Mouse (Mus musculus): ENCODE results near the gene Extl1.
"Not testable (repeated sequence)": the region's sequence is repeated elsewhere in the genome, so short reads cannot be mapped to it uniquely, and the experiment has no call there.

Gene Extl1

GRCm38 (mm10) chr4:134351329-134352260, 32.1 kb downstream of the Extl1 start:
- no peak for DNase-seq (ENCODE audit: low spot score in 2 of 2)

DNA sequence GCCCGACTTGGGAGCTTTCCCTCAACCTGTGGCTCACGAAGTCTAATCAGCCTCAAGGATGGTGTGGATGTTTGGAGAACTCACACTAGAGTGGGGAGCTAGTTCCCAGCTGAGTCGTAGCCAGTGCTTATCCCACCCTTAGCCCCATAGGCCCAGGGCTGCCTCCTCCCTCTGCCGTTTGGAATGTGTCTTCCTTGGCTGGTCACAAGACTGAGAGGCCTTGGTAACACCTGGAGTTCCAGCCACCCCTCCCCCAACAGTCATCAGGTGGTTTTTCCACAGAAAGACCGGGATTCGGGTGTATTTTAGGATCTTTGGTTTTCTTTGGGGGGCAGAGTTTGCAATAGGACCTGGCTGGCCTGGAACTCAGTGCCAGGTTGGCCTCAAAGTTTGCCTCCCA, 33.0 kb downstream of the Extl1 start:
- DNase-seq (ENCODE audit: low spot score in 2 of 2): no peak

DNA sequence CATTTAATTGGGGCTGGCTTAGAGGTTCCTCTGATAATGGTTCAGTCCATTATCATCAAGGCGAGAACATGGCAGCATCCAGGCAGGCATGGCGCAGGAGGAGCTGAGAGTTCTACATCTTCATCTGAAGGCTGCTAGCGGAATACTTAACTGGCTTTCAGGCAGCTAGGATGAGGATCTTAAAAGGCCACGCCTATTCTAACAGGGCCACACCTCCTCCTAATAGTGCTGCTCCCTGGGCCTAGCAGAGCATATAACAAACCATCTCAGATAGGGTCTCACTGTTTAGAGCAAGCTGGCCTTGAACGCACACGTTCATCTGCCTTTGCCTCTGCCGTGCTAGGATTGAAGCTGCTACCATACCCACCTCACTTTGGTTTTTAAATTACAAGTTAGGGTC, 33.8 kb downstream of the Extl1 start:
- DNase-seq (ENCODE audit: low spot score in 2 of 2): no peak

- DNase-seq (ENCODE audit: low spot score in 2 of 2): no peak
These were observed 35.1 kb downstream of the Extl1 start for GRCm38 (mm10) chr4:134348545-134348944.

DNA sequence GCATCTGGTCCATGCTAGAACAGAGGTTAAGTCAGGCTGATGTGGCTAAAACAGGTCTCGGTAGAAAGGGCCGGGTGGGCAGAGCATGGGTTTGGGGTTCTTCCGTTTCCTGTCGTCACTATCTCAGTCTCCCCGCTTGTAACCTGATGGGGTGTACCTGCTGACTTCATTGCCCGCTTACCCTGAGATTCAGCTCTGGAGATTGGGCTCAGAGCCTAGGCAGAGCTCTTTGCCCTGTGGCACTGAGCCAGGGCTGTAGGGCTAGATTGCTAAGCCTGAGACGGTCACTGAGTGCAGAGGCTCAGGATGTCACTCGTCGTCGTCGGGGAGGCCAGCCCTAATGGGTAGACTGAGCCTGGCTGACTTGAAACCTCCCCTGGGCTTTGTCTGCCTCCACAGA, 35.6 kb downstream of the Extl1 start:
- no peak for DNase-seq (ENCODE audit: low spot score in 2 of 2)

GRCm38 (mm10) chr4:134345802-134346201, 37.8 kb downstream of the Extl1 start:
- DNase-seq (ENCODE audit: low spot score in 2 of 2): no peak

GRCm38 (mm10) chr4:134344620-134345019, 39.0 kb downstream of the Extl1 start:
- DNase-seq (ENCODE audit: low spot score in 2 of 2): no peak

- DNase-seq (ENCODE audit: low spot score in 2 of 2): no peak
These were observed 40.3 kb downstream of the Extl1 start, which contains the start of gene Slc30a2 for GRCm38 (mm10) chr4:134343071-134344031. TSS of gene Slc30a2 (plus strand) at chr4:134343181.

DNA sequence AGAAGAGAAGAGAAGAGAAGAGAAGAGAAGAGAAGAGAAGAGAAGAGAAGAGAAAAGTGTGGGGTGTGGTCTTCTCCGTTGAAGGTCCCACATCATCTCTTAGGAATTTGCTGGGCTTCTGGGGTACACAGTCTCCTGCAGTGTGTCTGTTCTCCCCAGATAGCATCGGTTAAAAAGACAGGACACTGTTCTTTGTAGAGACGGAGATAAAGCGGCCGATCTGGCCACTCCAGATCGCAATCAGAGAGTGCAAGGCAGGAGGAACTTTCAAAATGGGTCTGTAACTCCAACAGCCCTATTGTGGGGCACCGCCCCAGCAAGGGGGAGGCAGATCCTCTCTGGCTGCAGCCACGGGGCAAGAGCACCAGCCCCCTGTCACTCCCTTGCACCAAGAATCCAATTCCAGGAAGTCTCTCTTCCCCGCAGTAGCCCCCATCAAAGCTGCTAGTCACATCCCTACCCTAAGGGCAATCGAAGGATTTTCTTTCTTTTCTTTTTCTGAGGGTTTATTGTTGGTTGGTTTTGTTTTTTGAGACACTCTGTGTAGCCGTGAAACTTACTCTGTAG, 41.4 kb downstream of the Extl1 start:
- no peak for DNase-seq (ENCODE audit: low spot score in 2 of 2)

- DNase-seq (ENCODE audit: low spot score in 2 of 2): not testable (repeated sequence)
These were observed 42.4 kb downstream of the Extl1 start for GRCm38 (mm10) chr4:134341231-134341630.

DNA sequence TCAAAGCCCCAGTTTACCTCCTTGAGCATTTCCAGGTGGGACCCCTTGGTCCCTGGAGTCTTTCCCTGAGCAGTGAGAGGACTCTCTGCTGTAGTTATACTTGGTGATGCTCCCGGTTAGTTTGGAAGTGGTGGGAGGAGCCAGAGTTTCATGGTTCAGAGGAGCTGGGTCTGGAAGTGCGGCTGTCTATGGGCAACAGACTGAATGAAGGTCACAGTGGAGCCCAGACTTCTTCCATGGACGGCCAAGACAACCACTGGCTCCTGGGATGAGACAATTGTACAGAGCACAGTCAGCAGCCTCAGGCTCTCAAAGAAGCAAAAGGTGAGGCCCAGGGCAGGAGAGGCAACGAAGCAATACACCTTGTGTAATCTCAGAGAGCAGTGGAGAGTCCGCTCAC, 53.4 kb downstream of the Extl1 start:
- DNase-seq (ENCODE audit: low spot score in 2 of 2): no peak

DNA sequence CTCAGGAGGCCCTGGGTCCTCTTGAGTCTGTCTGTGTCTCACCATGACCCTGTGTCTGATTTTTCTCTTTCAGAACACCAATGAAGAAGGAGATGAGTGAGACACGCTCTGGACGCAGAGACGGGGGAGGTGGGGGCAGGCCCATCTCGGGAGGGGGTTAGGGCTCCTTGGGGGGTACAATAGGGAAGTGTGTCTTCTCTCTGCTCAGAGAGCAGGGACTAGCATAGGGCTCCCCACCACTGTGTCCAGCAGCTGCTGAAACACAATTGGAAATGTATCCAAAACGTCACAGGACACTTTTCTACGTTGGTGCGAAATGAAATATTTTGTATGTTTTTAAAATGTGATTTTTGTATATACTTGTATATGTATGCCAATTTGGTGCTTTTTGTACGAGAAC, 54.8 kb downstream of the Extl1 start:
- DNase-seq (ENCODE audit: low spot score in 2 of 2): no peak

DNA sequence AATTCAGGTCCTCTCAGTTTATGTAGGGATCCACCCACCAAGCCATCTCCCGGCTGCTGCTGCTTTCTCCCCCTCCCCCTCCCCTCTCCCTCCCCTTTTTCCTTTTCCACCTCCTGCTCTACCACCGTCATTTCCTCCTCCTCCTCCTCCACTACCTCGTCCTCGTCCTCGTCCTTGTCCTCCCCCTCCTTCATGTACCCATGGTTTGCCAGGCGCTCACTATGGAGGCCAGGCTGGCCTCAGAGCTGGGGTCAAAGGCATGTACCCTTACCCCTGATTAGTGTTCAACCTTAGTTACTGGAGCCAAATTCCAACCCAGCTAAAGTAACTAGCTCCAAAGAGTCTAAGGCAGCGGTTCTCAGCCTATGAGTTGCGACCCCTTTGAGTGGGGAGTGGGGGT, 55.5 kb downstream of the Extl1 start:
- DNase-seq (ENCODE audit: low spot score in 2 of 2): no peak

DNA sequence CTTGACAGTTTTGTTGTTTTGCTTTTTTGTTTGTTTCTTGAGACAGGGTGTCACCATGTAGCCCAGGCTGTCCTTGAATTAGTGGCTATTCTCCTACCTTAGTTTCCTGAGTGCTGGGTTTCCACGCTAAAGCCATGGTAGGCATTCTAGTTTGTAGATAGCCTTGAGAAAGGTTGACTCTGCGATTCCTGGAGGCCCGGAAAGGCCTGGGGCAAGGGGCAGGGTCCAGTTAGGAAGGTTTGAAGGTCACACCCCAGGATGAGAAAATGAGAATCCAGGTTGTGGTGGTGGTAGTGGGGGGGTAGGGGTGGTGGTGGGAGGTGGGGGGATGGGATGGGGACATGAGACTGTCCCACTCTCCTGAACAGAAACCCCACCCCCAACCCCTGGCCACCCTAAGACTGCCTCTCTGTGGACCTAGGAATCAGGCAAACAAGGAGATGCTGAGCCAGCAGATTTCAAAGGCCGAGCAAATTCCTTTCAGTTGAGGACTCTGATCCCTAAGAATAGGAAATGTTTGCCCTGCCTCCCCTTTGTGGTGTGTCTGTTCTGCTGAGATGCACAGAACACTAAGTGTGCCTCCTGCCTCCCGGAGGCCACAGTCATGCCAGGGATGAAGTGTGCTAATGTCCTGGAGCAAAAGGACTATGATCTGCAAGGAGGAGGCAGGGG, 56.7 kb downstream of the Extl1 start:
- no peak for DNase-seq (ENCODE audit: low spot score in 2 of 2)

GRCm38 (mm10) chr4:134324655-134325054, 59.0 kb downstream of the Extl1 start:
- DNase-seq (ENCODE audit: low spot score in 2 of 2): no peak

- no peak for DNase-seq (ENCODE audit: low spot score in 2 of 2)
These were observed 62.1 kb downstream of the Extl1 start for GRCm38 (mm10) chr4:134321524-134321923.

DNA sequence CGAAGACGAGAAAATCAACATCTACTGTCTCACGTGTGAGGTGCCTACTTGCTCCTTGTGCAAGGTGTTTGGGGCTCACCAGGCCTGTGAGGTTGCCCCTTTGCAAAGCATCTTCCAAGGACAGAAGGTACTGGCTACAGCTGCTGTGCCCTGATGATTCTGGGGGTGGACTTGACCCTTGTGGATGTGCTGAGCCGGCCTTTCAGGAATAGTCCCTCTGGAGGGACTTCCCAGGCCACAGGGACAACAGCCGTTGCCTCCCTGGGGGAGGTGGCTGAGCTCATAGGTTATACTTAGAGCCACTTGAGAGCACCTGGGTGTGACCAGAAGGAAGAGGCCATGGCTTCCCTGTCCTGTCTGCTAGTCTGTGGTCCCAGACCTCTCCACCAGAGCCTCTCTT, 64.0 kb downstream of the Extl1 start:
- no peak for DNase-seq (ENCODE audit: low spot score in 2 of 2)

DNA sequence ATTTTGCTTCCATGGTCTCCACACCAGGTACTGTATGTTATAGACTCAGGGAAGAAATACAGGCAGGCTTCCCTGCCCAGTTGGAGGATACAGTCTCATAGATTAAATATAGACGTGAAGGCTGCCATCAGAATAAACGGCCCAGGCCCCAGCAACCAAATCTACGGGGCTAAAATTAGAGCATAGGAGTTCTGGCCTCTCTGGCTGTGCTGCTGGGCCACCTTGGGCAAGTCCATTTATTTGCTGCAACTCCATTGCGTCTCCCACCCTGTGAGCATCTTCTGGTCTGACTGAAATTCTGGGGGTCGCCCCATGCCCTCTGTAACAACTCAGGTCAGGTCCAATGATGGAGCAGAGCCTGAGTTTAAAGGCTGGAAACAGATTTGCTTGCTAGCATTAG, 64.6 kb downstream of the Extl1 start:
- no peak for DNase-seq (ENCODE audit: low spot score in 2 of 2)

- no peak for DNase-seq (ENCODE audit: low spot score in 2 of 2)
These were observed 67.3 kb downstream of the Extl1 start for GRCm38 (mm10) chr4:134316390-134316789.

DNA sequence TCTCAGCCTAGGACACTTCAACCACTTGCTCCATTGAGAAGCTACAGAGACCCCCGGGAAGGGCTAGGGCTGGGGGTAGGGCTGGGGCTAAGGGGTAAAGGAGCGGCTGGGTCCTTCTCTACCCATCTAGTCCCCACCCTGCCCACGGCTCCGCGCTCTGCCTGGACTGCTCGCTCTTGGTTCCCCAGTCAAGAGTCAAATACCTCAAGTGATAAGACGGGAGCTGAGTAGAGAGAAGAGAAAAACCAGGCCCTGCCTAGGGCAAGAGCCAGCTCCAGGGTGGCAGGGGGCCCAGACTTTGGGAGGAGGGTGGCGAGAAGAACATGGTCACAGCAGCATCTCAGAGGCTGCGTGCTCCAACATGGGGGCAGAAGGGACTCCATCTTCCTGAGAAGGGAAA, 68.2 kb downstream of the Extl1 start:
- DNase-seq (ENCODE audit: low spot score in 2 of 2): no peak

- no peak for DNase-seq (ENCODE audit: low spot score in 2 of 2)
These were observed 68.8 kb downstream of the Extl1 start, which contains the start of gene Trim63 for GRCm38 (mm10) chr4:134314876-134315275. TSS of gene Trim63 (plus strand) at chr4:134315120.
